Mouse (Mus musculus) lung, postnatal 0 days (tissue): ENCODE measurements around the gene Fli1. TPM values are rescaled to one million over a fixed set of nuclear protein-coding genes. Genes with fewer than 3 reads are reported as not detected.

Source experiments
- ATAC-seq: fragments of 200-750 bp; cut with Nextera tagmentation; 2 replicates; pipeline ENCODE4 v1.8.0; 2017; ENCODE audit warnings: moderate library complexity
- DNase-seq: peaks from one replicate; pipeline ENCODE4 v3.0.0-alpha.2; 2016; ENCODE audit warnings: low spot score
- H3K27ac ChIP-seq: fragments of 300-500 bp; sonication (generic); 2 replicates; pipeline ENCODE4 v1.5.1; 2014; ENCODE audit warnings: antibody characterized with exemption, mild to moderate bottlenecking, low read length, mixed read lengths
- H3K27me3 ChIP-seq: fragments of 300-500 bp; sonication (generic); replicated peaks from 2 replicates; pipeline ENCODE4 v1.6.1; 2014; ENCODE audit warnings: low read length, mixed read lengths; ENCODE audit not compliant: insufficient read depth
- H3K36me3 ChIP-seq: fragments of 300-500 bp; sonication (generic); 2 replicates; pipeline ENCODE4 v1.6.1; 2014; ENCODE audit warnings: low read length, mixed read lengths; ENCODE audit not compliant: insufficient read depth
- H3K4me1 ChIP-seq: fragments of 300-500 bp; sonication (generic); 2 replicates; pipeline ENCODE4 v1.6.1; 2014; ENCODE audit warnings: antibody characterized with exemption, low read depth, low read length, mixed read lengths; ENCODE audit not compliant: insufficient read depth
- H3K4me2 ChIP-seq: fragments of 300-500 bp; sonication (generic); replicated peaks from 2 replicates; pipeline ENCODE4 v1.6.1; 2014; ENCODE audit warnings: low read depth, mild to moderate bottlenecking, low read length, moderate library complexity, mixed read lengths
- H3K4me3 ChIP-seq: fragments of 300-500 bp; sonication (generic); 2 replicates; pipeline ENCODE4 v1.5.1; 2014; ENCODE audit warnings: low read depth, low read length
- H3K9ac ChIP-seq: fragments of 300-500 bp; sonication (generic); replicated peaks from 2 replicates; pipeline ENCODE4 v1.6.1; 2014; ENCODE audit warnings: low read depth, mild to moderate bottlenecking
- H3K9me3 ChIP-seq: fragments of 300-500 bp; sonication (generic); 2 replicates; pipeline ENCODE4 v1.6.1; 2016; ENCODE audit warnings: low read length, mixed read lengths
- CTCF ChIP-seq: IDR thresholded peaks from 2 replicates; pipeline ENCODE4 v1.5.1; 2016; ENCODE audit warnings: antibody characterized with exemption, mild to moderate bottlenecking
- EP300 ChIP-seq: IDR thresholded peaks from 2 replicates; pipeline ENCODE4 v1.6.1; 2016; ENCODE audit warnings: antibody characterized with exemption, mild to moderate bottlenecking, control low read depth
- WGBS: fragments of 180-500 bp; shearing (Covaris S2); extraction: QIAGEN DNeasy Blood & Tissue Kit; methylation state at CpG from one replicate; pipeline ENCODE4 v1.1.7; 2014; 5-methylcytosine and 5-hydroxymethylcytosine counted together
- polyA plus RNA-seq: library from polyadenylated mRNA; unstranded; fragments of >200 nt; fragmentation: Nextera tagmentation; extraction: Ambion mirVana; gene quantifications from 2 replicates; pipeline ENCODE4 v1.2.1, GENCODE M21; 2015

Fli1 gene
- polyA plus RNA-seq, 1 experiment from 2014 or later = 21.1 TPM

DNA sequence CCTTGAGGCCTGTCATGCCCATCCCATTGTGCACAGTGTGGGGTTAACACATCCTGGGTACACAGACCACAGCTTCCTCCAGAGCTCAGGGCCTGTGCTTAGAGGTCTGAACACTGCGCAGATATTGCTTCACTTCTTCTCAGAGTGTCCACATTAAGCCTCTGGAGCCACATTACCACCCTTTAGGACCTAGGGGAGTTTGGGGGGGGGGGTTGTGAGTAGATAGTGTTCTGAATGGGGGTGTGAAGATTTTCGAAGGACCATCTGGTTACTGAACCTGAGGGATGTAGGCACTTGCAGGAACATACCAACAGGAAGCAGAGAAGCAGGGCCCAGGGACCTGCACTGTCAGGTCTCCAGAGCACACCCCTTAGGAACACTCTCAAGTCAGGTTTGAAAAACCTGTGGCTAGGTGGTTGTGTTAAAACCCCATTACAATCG, 3.3 kb downstream of the Fli1 start:
- peak overlapping the region; percentile 88 for H3K4me2 ChIP-seq
- no peak overlapping the region for H3K27ac ChIP-seq
- H3K4me1 ChIP-seq = peaks cover 17% of the 10 kb centered on the region; the same call in 1 of the 2 replicates
- 52% methylated on average over 3 of the region's 3 CpGs for WGBS
- peak; percentile 13; the same call in 1 of the 2 replicates for ATAC-seq
- H3K9me3 ChIP-seq = no peaks in the 10 kb centered on the region
- no peak overlapping the region for H3K9ac ChIP-seq
- TF ChIP-seq EP300 = no peak
- TF ChIP-seq CTCF = no peak
- peak overlapping the region; percentile 71 for H3K4me3 ChIP-seq
- peaks cover 13% of the 10 kb centered on the region; the same call in 1 of the 2 replicates for H3K27me3 ChIP-seq
- H3K36me3 ChIP-seq = no peaks in the 10 kb centered on the region
- peak; percentile 48 for DNase-seq

DNA sequence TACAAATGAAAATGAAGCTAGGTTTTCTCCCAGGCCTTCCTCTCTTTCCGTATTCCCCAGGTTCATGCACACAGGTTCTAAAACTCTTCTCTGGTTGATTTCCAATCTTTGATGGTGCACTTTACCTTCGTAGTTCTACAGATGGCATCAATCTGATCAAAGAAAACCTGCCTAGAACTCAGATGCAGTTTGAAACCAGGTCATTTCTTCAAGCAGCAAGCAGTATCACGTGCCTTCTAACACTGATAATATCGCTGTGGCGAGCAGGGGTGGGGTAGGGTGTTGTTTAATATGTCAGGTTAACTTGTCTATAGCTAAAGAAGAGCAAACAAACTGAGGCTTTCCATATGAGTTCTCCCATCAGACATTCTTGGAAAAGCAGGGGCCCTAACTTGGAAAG, 4.5 kb downstream of the Fli1 start:
- WGBS = 70% methylated on average over 5 of the region's 5 CpGs
- H3K9me3 ChIP-seq = no peaks in the 10 kb centered on the region
- H3K4me2 ChIP-seq = peak overlapping the region; percentile 88; the same call in 1 of the 2 replicates
- no peak overlapping the region for H3K4me3 ChIP-seq
- H3K9ac ChIP-seq = no peak overlapping the region
- H3K27ac ChIP-seq = no peak overlapping the region
- H3K27me3 ChIP-seq = 0 out of 2 replicates have a peak, but pooled peaks cover 6% of the 10 kb centered on the region
- H3K36me3 ChIP-seq = no peaks in the 10 kb centered on the region
- DNase-seq (no peak), ATAC-seq (no peak)
- no peak for TF ChIP-seq CTCF
- TF ChIP-seq EP300 = no peak
- H3K4me1 ChIP-seq = peaks cover 14% of the 10 kb centered on the region; the same call in 1 of the 2 replicates

DNA sequence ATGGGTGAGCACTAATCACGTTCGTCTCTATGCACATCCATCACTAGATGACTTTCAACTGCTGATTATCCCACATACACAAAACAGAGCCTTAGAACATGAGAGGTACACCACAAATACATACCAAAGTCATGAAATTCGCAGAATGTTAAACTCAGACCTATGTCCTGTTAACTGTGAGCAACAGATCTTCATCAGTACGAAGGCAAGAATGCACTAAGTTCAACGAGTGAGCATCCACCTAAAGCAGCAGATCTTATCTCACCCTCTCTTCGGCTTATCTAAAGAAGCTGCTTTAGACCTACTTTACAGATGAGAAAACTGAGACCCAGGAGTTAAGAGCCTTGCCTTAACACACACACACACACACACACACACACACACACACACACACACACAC, 5.0 kb downstream of the Fli1 start:
- no peak for TF ChIP-seq EP300
- TF ChIP-seq CTCF = no peak
- Histone ChIP-seq H3K9ac (no peak overlapping the region), H3K9me3 (no peaks in the 10 kb centered on the region), H3K4me3 (no peak overlapping the region), H3K4me1 (peaks cover 9% of the 10 kb centered on the region; the same call in 1 of the 2 replicates), H3K36me3 (no peaks in the 10 kb centered on the region), H3K27me3 (0 out of 2 replicates have a peak, but pooled peaks cover 4% of the 10 kb centered on the region), H3K4me2 (peak overlapping the region; percentile 88; the same call in 1 of the 2 replicates), H3K27ac (no peak overlapping the region)
- 60% methylated on average over 6 of the region's 6 CpGs for WGBS
- no peak for DNase-seq
- ATAC-seq = no peak

DNA sequence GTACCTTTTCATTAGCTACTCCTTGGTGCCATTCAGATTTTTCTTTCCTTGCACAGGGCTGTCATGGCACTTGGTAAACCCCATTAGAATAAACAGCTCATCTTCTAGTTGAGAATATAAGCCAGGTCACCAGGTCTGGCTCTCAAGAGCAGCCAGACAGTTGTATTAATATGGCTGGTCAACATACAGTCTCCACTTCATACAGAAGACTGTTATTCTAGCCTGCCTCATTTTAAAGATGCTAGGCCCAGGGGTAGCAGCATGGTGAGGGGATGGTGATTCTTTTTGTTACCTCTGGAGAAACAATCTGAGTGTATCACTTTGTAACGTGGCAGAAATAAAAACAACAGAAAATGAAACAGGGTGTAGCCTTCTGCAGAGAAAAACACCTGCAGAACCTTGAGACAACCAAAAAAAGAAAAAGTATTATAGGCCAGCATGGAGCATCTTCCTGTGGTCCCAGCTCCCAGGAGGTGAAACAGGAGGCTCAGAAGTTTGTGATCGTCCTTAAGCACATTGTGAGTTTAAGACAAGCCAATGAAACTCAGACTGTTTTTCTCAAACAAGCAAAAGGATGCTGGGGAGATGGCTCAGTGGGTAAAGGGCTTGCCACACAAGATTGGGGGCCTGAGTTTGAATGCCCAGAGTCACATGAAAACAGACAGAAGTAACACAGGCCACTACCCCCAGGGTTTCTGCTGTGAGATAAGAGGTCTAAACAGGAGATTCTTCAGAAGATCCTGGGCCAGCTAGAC, 7.3 kb downstream of the Fli1 start:
- 61% methylated on average over 2 of the region's 2 CpGs for WGBS
- no peak for ATAC-seq

DNA sequence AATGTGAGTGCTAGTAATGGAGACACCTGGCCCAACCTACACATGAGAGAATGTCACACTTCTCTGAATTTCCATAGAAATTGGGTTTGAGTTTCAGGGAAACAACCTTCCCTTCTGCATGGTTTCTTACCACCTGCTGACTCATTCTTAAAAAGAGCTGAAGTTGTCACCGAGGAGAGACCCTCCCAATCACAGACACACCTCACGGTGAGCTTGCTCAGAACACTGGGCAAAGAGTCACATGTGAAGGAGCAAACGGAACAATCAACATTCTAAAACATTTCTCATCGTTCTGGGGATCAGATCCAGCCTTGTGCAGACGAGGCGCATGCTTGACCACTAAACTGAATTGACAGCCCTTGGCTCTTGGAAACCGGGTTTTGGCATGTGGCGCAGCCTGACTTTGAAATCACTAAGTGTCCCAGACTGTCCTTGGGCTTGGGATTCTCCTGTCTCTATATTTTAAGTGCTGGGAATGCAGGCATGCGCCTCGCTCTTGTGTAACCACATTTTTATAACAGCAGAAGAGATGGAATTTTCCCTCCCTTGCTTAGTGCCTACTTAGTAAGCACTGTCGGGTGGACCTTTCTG, 8.5 kb downstream of the Fli1 start:
- Histone ChIP-seq H3K4me2 (no peak overlapping the region), H3K36me3 (no peaks in the 10 kb centered on the region), H3K9ac (no peak overlapping the region), H3K4me3 (no peak overlapping the region), H3K4me1 (no peaks in the 10 kb centered on the region), H3K27ac (no peak overlapping the region), H3K9me3 (no peaks in the 10 kb centered on the region), H3K27me3 (no peaks in the 10 kb centered on the region)
- 70% methylated on average over 11 of the region's 11 CpGs for WGBS
- DNase-seq (no peak), ATAC-seq (no peak)
- TF ChIP-seq CTCF = no peak
- no peak for TF ChIP-seq EP300

More for the DNA sequence above, 7.3 kb downstream of the Fli1 start:
- H3K4me1 ChIP-seq = 0 out of 2 replicates have a peak, but pooled peaks cover 3% of the 10 kb centered on the region
- H3K4me3 ChIP-seq = no peak overlapping the region
- no peaks in the 10 kb centered on the region for H3K9me3 ChIP-seq
- TF ChIP-seq CTCF (no peak), EP300 (no peak)
- no peak overlapping the region for H3K4me2 ChIP-seq
- no peaks in the 10 kb centered on the region for H3K27me3 ChIP-seq
- H3K36me3 ChIP-seq = no peaks in the 10 kb centered on the region
- DNase-seq = no peak
- H3K9ac ChIP-seq = no peak overlapping the region
- no peak overlapping the region for H3K27ac ChIP-seq

DNA sequence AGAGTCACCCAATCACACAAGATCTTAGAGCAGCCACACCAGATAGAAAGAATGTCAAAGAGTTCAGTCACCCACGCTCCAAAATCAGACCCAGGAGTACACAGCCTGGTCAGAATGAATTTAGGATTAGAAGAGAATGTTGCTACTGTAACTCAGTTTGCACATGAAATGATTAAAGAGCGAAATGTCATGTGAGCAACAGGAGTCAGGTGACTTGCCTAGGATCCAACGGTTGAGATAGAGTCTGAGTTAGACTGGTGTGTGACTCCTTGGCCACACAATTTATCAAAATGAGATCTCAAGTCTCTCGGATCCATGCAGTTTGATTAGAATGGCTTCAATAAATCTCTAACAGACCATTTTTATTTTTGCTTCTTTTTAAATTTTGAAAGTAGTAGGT, 11.1 kb downstream of the Fli1 start:
- peaks cover 2% of the 10 kb centered on the region; the same call in 1 of the 2 replicates for H3K4me1 ChIP-seq
- DNase-seq (no peak), ATAC-seq (no peak)
- H3K27ac ChIP-seq = no peak overlapping the region
- no peaks in the 10 kb centered on the region for H3K27me3 ChIP-seq
- H3K4me3 ChIP-seq = no peak overlapping the region
- 73% methylated on average over 4 of the region's 4 CpGs for WGBS
- no peaks in the 10 kb centered on the region for H3K36me3 ChIP-seq
- TF ChIP-seq CTCF = no peak
- TF ChIP-seq EP300 = no peak
- no peaks in the 10 kb centered on the region for H3K9me3 ChIP-seq
- no peak overlapping the region for H3K4me2 ChIP-seq
- H3K9ac ChIP-seq = no peak overlapping the region
